8 mouse cellular contexts compared by ENCODE assay signal in the genomic region with DNA sequence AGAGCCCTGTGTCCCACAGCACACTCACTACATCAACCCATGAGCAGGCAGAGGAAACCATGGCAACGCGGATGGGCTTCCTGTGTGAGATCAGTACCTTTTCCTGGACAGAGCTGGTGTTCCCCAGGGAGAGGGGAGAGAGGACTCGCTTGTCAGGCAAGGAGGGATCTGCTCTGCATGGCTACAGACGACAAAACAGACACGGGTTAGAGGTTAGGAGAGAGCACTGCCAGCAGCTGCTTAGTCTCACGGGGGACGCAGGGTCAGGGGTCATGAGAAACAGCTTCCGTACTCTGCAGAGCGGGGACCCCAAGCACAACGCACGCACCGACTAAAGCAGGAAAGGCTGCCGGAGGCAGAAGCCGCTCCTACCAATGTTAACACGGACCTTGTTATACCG.
A peak's percentile ranks its signal among the peaks of the same experiment; 100 is the strongest.
DNase-seq lines count a peak whose midpoint lies in the region; TF ChIP-seq lines count a peak whose summit lies in the region.

No protein-coding gene starts in this region.

- DNase-seq in layer of hippocampus, adult 2 months (ENCODE audit: low spot score in 2 of 2), result no peak
- no peak for DNase-seq in layer of hippocampus, adult 9-10 months (ENCODE audit: low spot score)
- peak; percentile 70 to 75 for DNase-seq in heart, adult 2 months
- DNase-seq in kidney, adult 18-20 months, result peak; percentile 57
- DNase-seq in lung, postnatal 4 days, result peak; percentile 45 to 72
- no peak for DNase-seq in left cerebral cortex, adult 9 months (ENCODE audit: low spot score in 2 of 2)
- no peak for DNase-seq in urinary bladder, adult 2 months (ENCODE audit: low spot score)
- DNase-seq in thymus, postnatal 4 days, result no peak

- H3K4me3 ChIP-seq in layer of hippocampus, adult 2 months, result no peak overlapping the region
- H3K4me3 ChIP-seq in heart, adult 2 months, result no peak overlapping the region; the same call in 1 of the 2 replicates

- TF ChIP-seq POLR2A in heart, adult 2 months (IDR thresholded peaks at IDR 0.05; ENCODE audit: insufficient read depth, low read depth, low read length), result peak; percentile 17; the same call in 1 of the 2 replicates

- no peaks in the 10 kb centered on the region for H3K27me3 ChIP-seq in heart, adult 2 months (ENCODE audit: control insufficient read depth, insufficient read depth, low read length)

- no peaks in the 10 kb centered on the region; the same call in 1 of the 2 replicates for H3K36me3 ChIP-seq in heart, adult 2 months (ENCODE audit: control insufficient read depth, insufficient read depth, low read length)

- TF ChIP-seq EP300 in heart, adult 2 months (IDR thresholded peaks at IDR 0.05; ENCODE audit: insufficient read depth, low read depth, low read length), result 0 out of 2 replicates have a peak, but pooled peaks have one; percentile 50

- peaks cover 8% of the 10 kb centered on the region for H3K4me1 ChIP-seq in heart, adult 2 months (ENCODE audit: control insufficient read depth, insufficient read depth, low read length)

- intact Hi-C loops in heart, adult 2 months (cut with DNase I), result loop anchor here (2.0 to 5.0 kb wide), 3 partner anchors 29 to 135 kb away; no protein-coding TSS in a partner anchor

- H3K9ac ChIP-seq in heart, adult 2 months (ENCODE audit: low read depth, low read length), result no peak overlapping the region

- H3K27ac ChIP-seq in layer of hippocampus, adult 2 months, result peak overlapping the region; percentile 46; the same call in 1 of the 2 replicates
- H3K27ac ChIP-seq in heart, adult 2 months, result peak overlapping the region; percentile 53

- H3K79me2 ChIP-seq in heart, adult 2 months (replicated peaks; ENCODE audit: control insufficient read depth, insufficient read depth, low read length), result no peaks in the 10 kb centered on the region

- TF ChIP-seq CTCF in layer of hippocampus, adult 2 months (conservative IDR thresholded peaks at IDR 0.05), result no peak
- TF ChIP-seq CTCF in heart, adult 2 months (IDR thresholded peaks at IDR 0.05), result no peak

- WGBS in heart, adult 2 months, result 32% methylated on average over 16 of the region's 16 CpGs

Comparison
In these comparisons a context has a peak if more than half of its experiments do, and no peak if none do; other contexts are left out.
1. DNase-seq: peak in heart, adult 2 months (2 of 2), kidney, adult 18-20 months (single experiment) and lung, postnatal 4 days (2 of 2); none in layer of hippocampus, adult 2 months (0 of 2), layer of hippocampus, adult 9-10 months (single experiment), left cerebral cortex, adult 9 months (0 of 2), urinary bladder, adult 2 months (single experiment) and thymus, postnatal 4 days (single experiment).